Mouse (Mus musculus): ENCODE measurements around the gene Sema4d.

DNA sequence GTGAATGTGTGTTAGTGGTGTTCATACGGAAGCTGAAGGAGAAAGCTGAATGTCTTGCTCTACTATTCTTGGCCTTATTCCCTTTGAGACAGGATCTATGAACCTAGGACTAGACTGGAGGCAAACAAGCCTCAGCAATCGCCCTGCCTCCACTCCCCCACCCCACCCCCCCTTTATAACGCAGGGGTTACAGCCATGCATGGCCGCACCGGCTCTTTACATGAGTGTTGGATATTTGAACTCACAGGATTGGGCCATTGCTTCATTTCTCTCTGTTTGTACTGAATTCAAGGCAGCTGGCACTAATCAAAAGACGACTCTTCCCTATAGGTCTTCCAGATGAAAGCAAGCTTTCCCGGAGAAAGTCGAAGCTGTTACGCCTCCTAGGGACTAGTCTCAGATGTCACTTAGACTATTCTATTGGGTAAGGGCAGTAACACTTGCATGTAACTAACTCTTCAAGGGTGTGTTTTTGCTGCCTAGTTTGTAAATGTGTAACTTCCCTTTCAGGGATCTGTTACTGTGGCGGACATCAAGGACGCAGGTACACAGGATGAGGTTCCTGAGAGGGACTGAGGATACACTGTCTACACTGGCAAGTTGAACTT lies 151.3 kb downstream of the Sema4d start:
- TF ChIP-seq CTCF (IDR thresholded peaks at IDR 0.05 in 2 of 3, conservative IDR thresholded peaks at IDR 0.05 in 1 of 3; ENCODE audit: control insufficient read depth in 1 of 3, insufficient read depth in 1 of 3, low read depth in 2 of 3, low read length in 3 of 3, poor library complexity in 1 of 3, severe bottlenecking in 1 of 3) (no peak), MXI1 (IDR thresholded peaks at IDR 0.05; ENCODE audit: low read depth, low read length) (no peak), CHD2 (IDR thresholded peaks at IDR 0.05; ENCODE audit: low read length) (no peak), POLR2A (IDR thresholded peaks at IDR 0.05; ENCODE audit: control insufficient read depth in 1 of 2, insufficient read depth in 1 of 2, low read depth in 1 of 2, low read length in 2 of 2, poor library complexity in 1 of 2) (no peak), USF2 (IDR thresholded peaks at IDR 0.05; ENCODE audit: borderline replicate concordance in 1 of 2, insufficient read depth in 1 of 2, low read depth in 1 of 2, low read length in 2 of 2) (no peak), ZC3H11A (IDR thresholded peaks at IDR 0.05; ENCODE audit: low read depth, low read length) (no peak), MAZ (IDR thresholded peaks at IDR 0.05; ENCODE audit: low read depth, low read length) (no peak), USF1 (IDR thresholded peaks at IDR 0.05; ENCODE audit: low read depth, low read length) (no peak), MAX (IDR thresholded peaks at IDR 0.05; ENCODE audit: low read length) (no peak), ZMIZ1 (IDR thresholded peaks at IDR 0.05; ENCODE audit: low read depth, low read length) (no peak), NRF1 (IDR thresholded peaks at IDR 0.05; ENCODE audit: insufficient read depth, low read depth, low read length, poor library complexity, severe bottlenecking) (no peak), EP300 (IDR thresholded peaks at IDR 0.05; ENCODE audit: low read depth in 1 of 2, low read length in 2 of 2) (no peak), BHLHE40 (IDR thresholded peaks at IDR 0.05; ENCODE audit: borderline replicate concordance, low read depth, low read length) (no peak)
